Mouse (Mus musculus): ENCODE measurements around the gene Unc13d.
"Not testable (repeated sequence)": the region's sequence is repeated elsewhere in the genome, so short reads cannot be mapped to it uniquely, and the experiment has no call there.

Gene Unc13d

GRCm38 (mm10) chr11:116100839-116101238 is 23.1 kb upstream of the Unc13d start:
- no peak for DNase-seq (ENCODE audit: extremely low spot score, low spot score)

GRCm38 (mm10) chr11:116100385-116100784 is 22.6 kb upstream of the Unc13d start:
- no peak for DNase-seq (ENCODE audit: extremely low spot score, low spot score)

GRCm38 (mm10) chr11:116099462-116099861 is 21.7 kb upstream of the Unc13d start:
- no peak for DNase-seq (ENCODE audit: extremely low spot score, low spot score)

GRCm38 (mm10) chr11:116098711-116099460 is 21.1 kb upstream of the Unc13d start:
- DNase-seq (ENCODE audit: extremely low spot score, low spot score): no peak

GRCm38 (mm10) chr11:116096213-116097108 is 18.7 kb upstream of the Unc13d start:
- DNase-seq (ENCODE audit: extremely low spot score, low spot score): no peak

GRCm38 (mm10) chr11:116095573-116095972 is 17.8 kb upstream of the Unc13d start:
- DNase-seq (ENCODE audit: extremely low spot score, low spot score): no peak

- DNase-seq (ENCODE audit: extremely low spot score, low spot score): no peak
These were observed 16.2 kb upstream of the Unc13d start for GRCm38 (mm10) chr11:116093771-116094565.

GRCm38 (mm10) chr11:116092959-116093358 is 15.2 kb upstream of the Unc13d start:
- DNase-seq (ENCODE audit: extremely low spot score, low spot score): not testable (repeated sequence)

GRCm38 (mm10) chr11:116091591-116091990 is 13.8 kb upstream of the Unc13d start:
- no peak for DNase-seq (ENCODE audit: extremely low spot score, low spot score)

- DNase-seq (ENCODE audit: extremely low spot score, low spot score): no peak
These were observed 11.8 kb upstream of the Unc13d start for GRCm38 (mm10) chr11:116089545-116089944.

GRCm38 (mm10) chr11:116088741-116089394 is 11.1 kb upstream of the Unc13d start:
- DNase-seq (ENCODE audit: extremely low spot score, low spot score): no peak

- DNase-seq (ENCODE audit: extremely low spot score, low spot score): no peak
These were observed 10.4 kb upstream of the Unc13d start for GRCm38 (mm10) chr11:116088188-116088587.

- DNase-seq (ENCODE audit: extremely low spot score, low spot score): peak; percentile 89
These were observed 9.7 kb upstream of the Unc13d start for GRCm38 (mm10) chr11:116087194-116088130.

GRCm38 (mm10) chr11:116086258-116087193 is 8.8 kb upstream of the Unc13d start, which contains the start of gene Wbp2:
Gene Wbp2, minus strand, starts transcription at chr11:116086995.
- peak; percentile 97 for DNase-seq (ENCODE audit: extremely low spot score, low spot score)

GRCm38 (mm10) chr11:116084166-116084565 is 6.4 kb upstream of the Unc13d start:
- DNase-seq (ENCODE audit: extremely low spot score, low spot score): no peak

- no peak for DNase-seq (ENCODE audit: extremely low spot score, low spot score)
These were observed 5.4 kb upstream of the Unc13d start for GRCm38 (mm10) chr11:116083096-116083672.

GRCm38 (mm10) chr11:116081081-116081480 is 3.3 kb upstream of the Unc13d start:
- no peak for DNase-seq (ENCODE audit: extremely low spot score, low spot score)

- DNase-seq (ENCODE audit: extremely low spot score, low spot score): no peak
These were observed 1.8 kb upstream of the Unc13d start for GRCm38 (mm10) chr11:116079511-116079910.
